In the genomic region with DNA sequence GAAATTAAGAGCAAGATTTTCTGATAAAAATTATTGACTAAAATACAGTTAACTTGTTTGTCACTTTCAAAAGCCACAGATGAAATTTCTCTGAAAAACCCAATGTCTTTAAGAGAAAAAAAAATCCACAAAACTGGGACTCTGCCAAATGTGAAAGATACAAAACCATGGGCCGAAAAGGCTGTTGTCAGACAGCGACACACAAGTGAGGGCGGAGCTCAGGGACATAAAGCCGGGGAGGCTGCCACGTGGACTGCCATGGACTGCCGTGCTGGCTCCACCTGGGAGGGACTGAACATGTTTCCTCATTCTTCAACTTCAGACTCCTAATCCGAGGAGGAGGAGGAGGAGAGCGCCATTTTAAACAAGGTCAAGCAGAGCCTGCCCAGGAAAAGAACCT, we compare ENCODE assay signal across 9 mouse cellular contexts.
DNase-seq lines count a peak whose midpoint lies in the region; ATAC-seq and TF ChIP-seq lines count a peak whose summit lies in the region.
"Had no signal": no experiment of that assay in that cellular context is flagged by ENCODE, and none has a peak within 500 bp of the region (broad histone marks: within the 10 kb centered on the region; RNA-seq: fewer than 3 reads in every experiment).

No protein-coding gene starts in this region.

- no peak for TF ChIP-seq EP300 in heart, adult 2 months (IDR thresholded peaks at IDR 0.05; ENCODE audit: insufficient read depth, low read depth, low read length)

- no peak for TF ChIP-seq POLR2A in heart, adult 2 months (IDR thresholded peaks at IDR 0.05; ENCODE audit: insufficient read depth, low read depth, low read length)

- no peaks in the 10 kb centered on the region for H3K27me3 ChIP-seq in heart, adult 2 months (ENCODE audit: control insufficient read depth, insufficient read depth, low read length)
- H3K27me3 ChIP-seq in forebrain, embryonic 14.5 days (replicated peaks; ENCODE audit: control insufficient read depth, insufficient read depth, low read length): no peaks in the 10 kb centered on the region

- intact Hi-C loops in heart, adult 2 months (cut with DNase I): loop anchor here (5.0 kb wide), 1 partner anchor 82 kb away; no protein-coding TSS in a partner anchor
- intact Hi-C loops in heart, postnatal 14 days (cut with DNase I): no loop called here
- intact Hi-C loops in left cerebral cortex, adult 2 months (cut with DNase I): loop anchor here (5.0 kb wide), 1 partner anchor 82 kb away; no protein-coding TSS in a partner anchor

- ATAC-seq in CD4-positive, CD25-positive, alpha-beta regulatory T cell, adult 4 months: peak; percentile 44
- ATAC-seq in forebrain, embryonic 14.5 days: no peak

- TF ChIP-seq CTCF in heart, adult 2 months (IDR thresholded peaks at IDR 0.05): no peak
- no peak for TF ChIP-seq CTCF in left cerebral cortex, adult 2 months (IDR thresholded peaks at IDR 0.05)

- H3K4me1 ChIP-seq in heart, adult 2 months (ENCODE audit: control insufficient read depth, insufficient read depth, low read length): peaks cover 20% of the 10 kb centered on the region
- peaks cover 29% of the 10 kb centered on the region for H3K4me1 ChIP-seq in forebrain, embryonic 14.5 days (ENCODE audit: control insufficient read depth, insufficient read depth, low read length)

- no peak overlapping the region for H3K9ac ChIP-seq in heart, adult 2 months (ENCODE audit: low read depth, low read length)
- no peak overlapping the region for H3K9ac ChIP-seq in forebrain, embryonic 14.5 days (ENCODE audit: low read length)

- no peaks in the 10 kb centered on the region for H3K9me3 ChIP-seq in forebrain, embryonic 14.5 days (replicated peaks; ENCODE audit: control insufficient read depth, low read length)

- DNase-seq in heart, adult 2 months: no peak
- no peak for DNase-seq in heart, postnatal 14 days
- peak; percentile 59 for DNase-seq in forebrain, embryonic 14.5 days (ENCODE audit: low spot score)
- DNase-seq in lung, postnatal 25 days (ENCODE audit: low spot score): peak; percentile 46
- DNase-seq in testis, postnatal 10 days (ENCODE audit: low spot score): no peak
- DNase-seq in cerebellum, postnatal 36 days: no peak
- DNase-seq in left cerebral cortex, adult 2 months (ENCODE audit: extremely low spot score in 1 of 2, low spot score in 2 of 2): no peak

- peaks cover 24% of the 10 kb centered on the region for H3K36me3 ChIP-seq in heart, adult 2 months (ENCODE audit: control insufficient read depth, insufficient read depth, low read length)
- no peaks in the 10 kb centered on the region for H3K36me3 ChIP-seq in forebrain, embryonic 14.5 days (ENCODE audit: control insufficient read depth, insufficient read depth, low read length)

- peak overlapping the region; percentile 20; the same call in 1 of the 2 replicates for H3K27ac ChIP-seq in heart, adult 2 months
- H3K27ac ChIP-seq in forebrain, embryonic 14.5 days (ENCODE audit: low read depth, low read length): peak overlapping the region; percentile 5; the same call in 1 of the 2 replicates
- H3K27ac ChIP-seq in left cerebral cortex, adult 2 months: no peak overlapping the region

- no peak overlapping the region for H3K4me3 ChIP-seq in heart, adult 2 months
- no peak overlapping the region for H3K4me3 ChIP-seq in forebrain, embryonic 14.5 days (ENCODE audit: low read depth, low read length)
- H3K4me3 ChIP-seq in left cerebral cortex, adult 2 months: no peak overlapping the region
- H3K4me3 ChIP-seq: erythroblast, embryonic 14.5 days had no signal

- WGBS in heart, adult 2 months: 21% methylated on average over 8 of the region's 8 CpGs
- WGBS in forebrain, embryonic 14.5 days: 20% methylated on average over 8 of the region's 8 CpGs

- H3K79me2 ChIP-seq in heart, adult 2 months (replicated peaks; ENCODE audit: control insufficient read depth, insufficient read depth, low read length): peaks cover 1% of the 10 kb centered on the region; the same call in 1 of the 2 replicates

- H3K4me2 ChIP-seq in forebrain, embryonic 14.5 days (ENCODE audit: low read length): no peak overlapping the region

Comparison
In these comparisons a context has a peak if more than half of its experiments do, and no peak if none do; other contexts are left out.
1. DNase-seq: peak in forebrain, embryonic 14.5 days (single experiment) and lung, postnatal 25 days (single experiment); none in heart, adult 2 months (0 of 2), heart, postnatal 14 days (0 of 2), testis, postnatal 10 days (single experiment), cerebellum, postnatal 36 days (0 of 2) and left cerebral cortex, adult 2 months (0 of 2).